Mouse (Mus musculus) kidney, adult 2 months (tissue): ENCODE measurements around the gene Cd28. TPM values are rescaled to one million over a fixed set of nuclear protein-coding genes. Genes with fewer than 3 reads are reported as not detected.
"Not testable (repeated sequence)": the region's sequence is repeated elsewhere in the genome, so short reads cannot be mapped to it uniquely, and the experiment has no call there.

Experiments used
- DNase-seq: peaks from one replicate; pipeline ENCODE4 v3.0.0; 2021
- H3K27ac ChIP-seq: fragments of 200-500 bp; 2 replicates; pipeline ENCODE4 v1.5.1; 2012; ENCODE audit warnings: low read depth, low read length, control low read depth, inconsistent platforms; ENCODE audit not compliant: insufficient read depth
- H3K27me3 ChIP-seq: fragments of 200-500 bp; replicated peaks from 2 replicates; pipeline ENCODE4 v1.6.1; 2012; ENCODE audit warnings: mild to moderate bottlenecking, moderate library complexity, low read length, inconsistent platforms; ENCODE audit not compliant: control insufficient read depth, insufficient read depth
- H3K36me3 ChIP-seq: fragments of 200-500 bp; 2 replicates; pipeline ENCODE4 v1.6.1; 2012; ENCODE audit warnings: mild to moderate bottlenecking, moderate library complexity, low read length, inconsistent platforms; ENCODE audit not compliant: control insufficient read depth, insufficient read depth
- H3K4me1 ChIP-seq: fragments of 200-500 bp; 2 replicates; pipeline ENCODE4 v1.6.1; 2011; ENCODE audit warnings: low read length; ENCODE audit not compliant: control insufficient read depth, insufficient read depth
- H3K4me3 ChIP-seq: fragments of 200-500 bp; 2 replicates; pipeline ENCODE4 v1.5.1; 2011; ENCODE audit warnings: mild to moderate bottlenecking, low read depth, low read length, control low read depth; ENCODE audit not compliant: insufficient read depth
- CTCF ChIP-seq: fragments of 200-500 bp; conservative IDR thresholded peaks from 2 replicates; pipeline ENCODE4 v1.5.1; 2011; ENCODE audit warnings: low read depth, mild to moderate bottlenecking, control low read depth, low read length, moderate library complexity, mixed read lengths; ENCODE audit not compliant: insufficient read depth, insufficient read length
- POLR2A ChIP-seq: fragments of 200-500 bp; IDR thresholded peaks from one replicate; pipeline ENCODE4 v1.6.1; 2011; ENCODE audit warnings: low read depth, low read length, control low read depth
- WGBS: fragments of 180-500 bp; shearing (Covaris S2); methylation state at CpG from one replicate; pipeline ENCODE4 v1.1.7; 2018; 5-methylcytosine and 5-hydroxymethylcytosine counted together
- polyA plus RNA-seq: library from polyadenylated mRNA; depleted of rRNA; stranded (reverse); fragments of >200 nt; gene quantifications from 2 replicates; pipeline ENCODE4 v1.2.3, GENCODE M21; 2012

Gene Cd28
- polyA plus RNA-seq, 1 experiment, result 0.55 TPM

- 66% methylated on average over 12 of the region's 12 CpGs for WGBS
- Histone ChIP-seq H3K4me3 (no peak overlapping the region), H3K27ac (no peak overlapping the region), H3K4me1 (no peaks in the 10 kb centered on the region), H3K27me3 (no peaks in the 10 kb centered on the region), H3K36me3 (no peaks in the 10 kb centered on the region)
- TF ChIP-seq POLR2A (no peak), CTCF (no peak)
- no peak for DNase-seq
Measured at GRCm38 (mm10) chr1:60809166-60809565, 92.6 kb downstream of the Cd28 start.

- TF ChIP-seq POLR2A, result no peak
- TF ChIP-seq CTCF, result no peak
- Histone ChIP-seq H3K4me3 (no peak overlapping the region), H3K27ac (no peak overlapping the region)
Measured at GRCm38 (mm10) chr1:60810821-60811220, 94.2 kb downstream of the Cd28 start.

GRCm38 (mm10) chr1:60811998-60812397 lies 95.4 kb downstream of the Cd28 start:
- no peak for TF ChIP-seq POLR2A
- TF ChIP-seq CTCF, result no peak
- Histone ChIP-seq H3K27ac (no peak overlapping the region), H3K4me1 (no peaks in the 10 kb centered on the region), H3K27me3 (no peaks in the 10 kb centered on the region), H3K4me3 (no peak overlapping the region), H3K36me3 (no peaks in the 10 kb centered on the region)
- 85% methylated on average over 1 of the region's 1 CpGs for WGBS
- no peak for DNase-seq

More at GRCm38 (mm10) chr1:60810821-60811220, 94.2 kb downstream of the Cd28 start:
- H3K27me3 ChIP-seq, result no peaks in the 10 kb centered on the region
- DNase-seq, result no peak
- H3K36me3 ChIP-seq, result no peaks in the 10 kb centered on the region
- no peaks in the 10 kb centered on the region for H3K4me1 ChIP-seq

- 92% methylated on average over 2 of the region's 2 CpGs for WGBS
- no peak overlapping the region for H3K27ac ChIP-seq
- no peaks in the 10 kb centered on the region for H3K36me3 ChIP-seq
- no peak overlapping the region for H3K4me3 ChIP-seq
- no peaks in the 10 kb centered on the region for H3K27me3 ChIP-seq
- no peak for DNase-seq
- TF ChIP-seq CTCF (no peak), POLR2A (no peak)
- H3K4me1 ChIP-seq, result no peaks in the 10 kb centered on the region
Measured at GRCm38 (mm10) chr1:60813411-60813810, 96.8 kb downstream of the Cd28 start.

GRCm38 (mm10) chr1:60815912-60816311 lies 99.3 kb downstream of the Cd28 start:
- no peak overlapping the region for H3K4me3 ChIP-seq
- H3K27ac ChIP-seq, result no peak overlapping the region
- WGBS, result 95% methylated on average over 6 of the region's 6 CpGs
- no peaks in the 10 kb centered on the region for H3K4me1 ChIP-seq
- DNase-seq, result no peak
- no peaks in the 10 kb centered on the region for H3K27me3 ChIP-seq
- TF ChIP-seq POLR2A (no peak), CTCF (no peak)
- no peaks in the 10 kb centered on the region for H3K36me3 ChIP-seq

GRCm38 (mm10) chr1:60818491-60818890 lies 101.9 kb downstream of the Cd28 start:
- H3K4me3 ChIP-seq, H3K36me3 ChIP-seq, H3K27me3 ChIP-seq, H3K27ac ChIP-seq, DNase-seq, H3K4me1 ChIP-seq: not testable (repeated sequence)
- WGBS, result 90% methylated on average over 4 of the region's 4 CpGs

- WGBS, result 85% methylated on average over 2 of the region's 2 CpGs
- Histone ChIP-seq H3K4me1 (no peaks in the 10 kb centered on the region), H3K4me3 (no peak overlapping the region), H3K27ac (no peak overlapping the region), H3K36me3 (no peaks in the 10 kb centered on the region), H3K27me3 (no peaks in the 10 kb centered on the region)
- DNase-seq, result no peak
- TF ChIP-seq POLR2A, result no peak
- TF ChIP-seq CTCF, result no peak
Measured at GRCm38 (mm10) chr1:60819993-60820392, 103.4 kb downstream of the Cd28 start.

GRCm38 (mm10) chr1:60820981-60821380 lies 104.4 kb downstream of the Cd28 start:
- TF ChIP-seq POLR2A (no peak), CTCF (no peak)
- no peak overlapping the region for H3K4me3 ChIP-seq
- no peak overlapping the region for H3K27ac ChIP-seq
- no peak for DNase-seq
- no peaks in the 10 kb centered on the region for H3K27me3 ChIP-seq
- no peaks in the 10 kb centered on the region for H3K4me1 ChIP-seq
- H3K36me3 ChIP-seq, result no peaks in the 10 kb centered on the region
- WGBS, result 79% methylated on average over 2 of the region's 2 CpGs
